Mouse (Mus musculus) lung, postnatal 0 days (tissue): ENCODE measurements around the gene Tnik.

ENCODE experiments used
- CTCF ChIP-seq: IDR thresholded peaks from 2 replicates; pipeline ENCODE4 v1.5.1; 2016; ENCODE audit warnings: antibody characterized with exemption, mild to moderate bottlenecking
- EP300 ChIP-seq: IDR thresholded peaks from 2 replicates; pipeline ENCODE4 v1.6.1; 2016; ENCODE audit warnings: antibody characterized with exemption, mild to moderate bottlenecking, control low read depth

DNA sequence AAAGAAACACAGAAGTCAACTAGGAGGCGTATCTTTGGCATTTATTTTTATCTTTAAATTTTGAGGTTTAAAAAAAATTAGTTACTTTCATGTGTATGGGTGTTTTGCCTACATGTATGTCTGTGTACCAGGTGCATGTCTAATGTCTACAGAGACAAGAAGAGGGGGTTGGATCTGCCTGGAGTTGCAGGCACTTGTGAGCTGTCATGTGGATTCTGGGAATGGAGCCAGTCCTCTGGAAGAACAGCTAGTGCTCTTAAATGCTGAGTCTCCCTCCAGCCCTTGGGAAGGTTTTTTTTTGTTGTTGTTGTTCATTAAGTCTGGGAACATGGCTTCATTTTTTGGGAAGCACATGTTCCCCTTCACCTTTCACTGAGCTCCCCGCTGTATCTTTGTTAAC lies 375.9 kb downstream of the Tnik start:
- TF ChIP-seq CTCF (no peak), EP300 (no peak)
